ENCODE assay signal across 30 mouse cellular contexts in the genomic region with DNA sequence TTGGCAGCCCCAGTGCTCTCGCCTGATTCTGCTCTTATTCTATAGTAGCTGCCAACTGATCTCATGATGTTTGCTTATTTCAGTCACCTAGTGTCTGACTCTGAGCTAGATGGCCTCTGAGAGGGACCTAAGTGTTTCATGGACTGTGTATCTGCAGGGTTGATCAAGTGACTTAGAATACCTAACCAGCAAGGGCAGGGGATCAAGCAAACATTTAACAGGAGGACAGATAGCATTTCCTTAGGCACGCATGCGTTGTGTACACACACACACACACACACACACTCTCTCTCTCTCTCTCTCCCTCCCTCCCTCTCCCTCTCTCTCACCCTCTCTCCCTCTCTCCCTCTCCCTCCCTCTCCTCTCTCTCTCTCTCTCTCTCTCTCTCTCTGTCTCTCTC.
"Had no signal": no experiment of that assay in that cellular context is flagged by ENCODE, and none has a peak within 500 bp of the region (broad histone marks: within the 10 kb centered on the region; RNA-seq: fewer than 3 reads in every experiment).

No protein-coding gene starts in this region.

- H3K27ac ChIP-seq: left cerebral cortex, adult 2 months; limb, embryonic 10.5 days; limb, embryonic 12.5 days; limb, embryonic 13.5 days; limb, embryonic 15.5 days; liver, embryonic 12.5 days; liver, embryonic 13.5 days; liver, embryonic 14.5 days; liver, embryonic 15.5 days; lung, embryonic 15.5 days; macrophage; midbrain, embryonic 10.5 days; midbrain, embryonic 12.5 days; midbrain, embryonic 13.5 days; midbrain, embryonic 15.5 days had no signal

- H3K9ac ChIP-seq: limb, embryonic 12.5 days; limb, embryonic 13.5 days; limb, embryonic 15.5 days; liver, embryonic 12.5 days; liver, embryonic 13.5 days; liver, embryonic 14.5 days; liver, embryonic 15.5 days; liver, postnatal 0 days; lung, embryonic 14.5 days; lung, embryonic 15.5 days; midbrain, embryonic 12.5 days; midbrain, embryonic 13.5 days; midbrain, embryonic 15.5 days had no signal

- H3K4me1 ChIP-seq: limb, embryonic 10.5 days; limb, embryonic 12.5 days; limb, embryonic 13.5 days; limb, embryonic 15.5 days; liver, embryonic 12.5 days; liver, embryonic 13.5 days; liver, embryonic 15.5 days; lung, embryonic 15.5 days; midbrain, embryonic 10.5 days; midbrain, embryonic 13.5 days; midbrain, embryonic 15.5 days had no signal

- H3K9me3 ChIP-seq: limb, embryonic 10.5 days; limb, embryonic 12.5 days; limb, embryonic 13.5 days; limb, embryonic 15.5 days; liver, embryonic 12.5 days; liver, embryonic 13.5 days; liver, embryonic 15.5 days; lung, embryonic 15.5 days; midbrain, embryonic 10.5 days; midbrain, embryonic 12.5 days; midbrain, embryonic 13.5 days; midbrain, embryonic 15.5 days had no signal

- H3K36me3 ChIP-seq: limb, embryonic 10.5 days; limb, embryonic 12.5 days; limb, embryonic 13.5 days; limb, embryonic 15.5 days; liver, embryonic 12.5 days; liver, embryonic 13.5 days; liver, embryonic 15.5 days; lung, embryonic 15.5 days; midbrain, embryonic 10.5 days; midbrain, embryonic 12.5 days; midbrain, embryonic 13.5 days; midbrain, embryonic 15.5 days had no signal

- DNase-seq: layer of hippocampus, postnatal 36 days; left cerebral cortex, postnatal 4 days; liver, embryonic 13.5 days; liver, postnatal 0 days; lung, adult 18-20 months; lung, adult 2 months; lung, embryonic 14.5 days; lung, postnatal 10 days; lung, postnatal 14 days; lung, postnatal 36 days; lung, postnatal 4 days had no signal

- H3K4me3 ChIP-seq: left cerebral cortex, adult 2 months; limb, embryonic 10.5 days; limb, embryonic 12.5 days; limb, embryonic 13.5 days; limb, embryonic 15.5 days; liver, embryonic 12.5 days; liver, embryonic 13.5 days; liver, embryonic 15.5 days; lung, embryonic 15.5 days; megakaryocyte, embryonic 14.5 days; midbrain, embryonic 10.5 days; midbrain, embryonic 12.5 days; midbrain, embryonic 13.5 days; midbrain, embryonic 15.5 days; myocyte had no signal

- H3K27me3 ChIP-seq: limb, embryonic 12.5 days; limb, embryonic 13.5 days; limb, embryonic 15.5 days; liver, embryonic 12.5 days; liver, embryonic 13.5 days; liver, embryonic 15.5 days; lung, embryonic 15.5 days; midbrain, embryonic 12.5 days; midbrain, embryonic 13.5 days; midbrain, embryonic 15.5 days had no signal

- ATAC-seq: liver, embryonic 12.5 days; liver, postnatal 0 days; lung, postnatal 0 days had no signal

- H3K4me2 ChIP-seq: limb, embryonic 12.5 days; limb, embryonic 13.5 days; limb, embryonic 15.5 days; liver, embryonic 11.5 days; liver, embryonic 12.5 days; liver, embryonic 13.5 days; liver, embryonic 15.5 days; lung, embryonic 14.5 days; lung, embryonic 15.5 days; midbrain, embryonic 11.5 days; midbrain, embryonic 12.5 days; midbrain, embryonic 13.5 days; midbrain, embryonic 15.5 days had no signal
